13 mouse cellular contexts compared by ENCODE assay signal in genomic region chr10:91158442-91158841, GRCm38 (mm10). TPM values are rescaled to one million over a fixed set of nuclear protein-coding genes. Genes with fewer than 3 reads are reported as not detected.
DNase-seq lines count a peak whose midpoint lies in the region; ATAC-seq and TF ChIP-seq lines count a peak whose summit lies in the region.
"Had no signal": no experiment of that assay in that cellular context is flagged by ENCODE, and none has a peak within 500 bp of the region (broad histone marks: within the 10 kb centered on the region; RNA-seq: fewer than 3 reads in every experiment).

No protein-coding gene starts in this region.

- H3K4me1 ChIP-seq in intestine, embryonic 16.5 days (ENCODE audit: control insufficient read depth, insufficient read depth, low read length), result no peaks in the 10 kb centered on the region
- H3K4me1 ChIP-seq: neural tube, embryonic 15.5 days had no signal

- H3K4me2 ChIP-seq in intestine, embryonic 16.5 days (ENCODE audit: low read depth, low read length), result no peak overlapping the region
- H3K4me2 ChIP-seq: heart, embryonic 12.5 days; neural tube, embryonic 15.5 days had no signal

- no peak overlapping the region for H3K4me3 ChIP-seq in intestine, embryonic 16.5 days (ENCODE audit: low read length)
- H3K4me3 ChIP-seq: heart, embryonic 12.5 days; neural tube, embryonic 15.5 days had no signal

- TF ChIP-seq CTCF in Patski (IDR thresholded peaks at IDR 0.05), result no peak

- H3K27me3 ChIP-seq in Patski, result no peaks in the 10 kb centered on the region
- no peaks in the 10 kb centered on the region for H3K27me3 ChIP-seq in intestine, embryonic 16.5 days (replicated peaks; ENCODE audit: control insufficient read depth, insufficient read depth, low read length)
- H3K27me3 ChIP-seq: heart, embryonic 12.5 days; neural tube, embryonic 15.5 days had no signal

- 0 out of 2 replicates have a peak, but pooled peaks cover 9% of the 10 kb centered on the region for H3K36me3 ChIP-seq in intestine, embryonic 16.5 days (ENCODE audit: control insufficient read depth, insufficient read depth, low read length)

- CTCF ChIA-PET in Patski (lab: Charles Lee), result interaction anchor here (0.8 to 2.9 kb wide), 4 partner anchors 9 to 35 kb away, joined by 3 to 13 read pairs (median 4); no protein-coding TSS in a partner anchor

- no peak overlapping the region for H3K9ac ChIP-seq in intestine, embryonic 16.5 days (ENCODE audit: low read depth, low read length)
- H3K9ac ChIP-seq: heart, embryonic 12.5 days; liver, postnatal 0 days; neural tube, embryonic 15.5 days had no signal

- in situ Hi-C loops in Patski (cut with MboI; ENCODE audit: low pct_unique_long_range_greater_than_20kb), result no loop called here

- POLR2A ChIA-PET in Patski (lab: Charles Lee), result no interaction called here

- 56% methylated on average over 8 of the region's 8 CpGs for WGBS in intestine, embryonic 16.5 days

- no peaks in the 10 kb centered on the region for H3K9me3 ChIP-seq in intestine, embryonic 16.5 days (ENCODE audit: control insufficient read depth, low read length)
- H3K9me3 ChIP-seq: heart, embryonic 12.5 days; neural tube, embryonic 15.5 days had no signal

- no peak for ATAC-seq in CD4-positive, CD25-positive, alpha-beta regulatory T cell, adult 4 months
- ATAC-seq in Patski, result peak; percentile 95
- peak; percentile 43 for ATAC-seq in intestine, embryonic 16.5 days
- ATAC-seq in erythroid progenitor cell, adult 5-6 weeks (replicated peaks; ENCODE audit: low FRiP score, poor library complexity, severe bottlenecking), result no peak
- ATAC-seq: liver, postnatal 0 days had no signal

- peak; percentile 8 for DNase-seq in CD4-positive, CD25-positive, alpha-beta regulatory T cell, adult 2 months (ENCODE audit: low read depth, low spot score)
- peak; percentile 36 for DNase-seq in kidney, adult 9 months
- DNase-seq in kidney, postnatal 14 days, result no peak
- no peak for DNase-seq in Patski (ENCODE audit: low read depth, low spot score)
- no peak for DNase-seq in thymus, postnatal 0 days (ENCODE audit: low spot score)
- DNase-seq: liver, postnatal 0 days; midbrain, embryonic 14.5 days; thymus, postnatal 25 days had no signal

- H3K27ac ChIP-seq in intestine, embryonic 16.5 days (ENCODE audit: low read length), result peak overlapping the region; percentile 29; the same call in 1 of the 2 replicates
- H3K27ac ChIP-seq: neural tube, embryonic 15.5 days had no signal

RNA-seq across cellular contexts. Expression of gene Tmpo, which starts 22.7 kb away (rescaled TPM):
- 10 to 100 TPM; 35.8 to 68.9 TPM for polyA plus RNA-seq in CD4-positive, CD25-positive, alpha-beta regulatory T cell, adult 4 months (2017; shearing (Covaris generic))
- 160 TPM for polyA plus RNA-seq in Patski (2021)
- 110 and 111 TPM in 2 replicates for polyA plus RNA-seq in intestine, embryonic 16.5 days (2015; fragmentation: Nextera tagmentation; extraction: Ambion mirVana)
- polyA plus RNA-seq in thymus, postnatal 0 days (2015; fragmentation: Nextera tagmentation; extraction: Ambion mirVana), result 234 and 263 TPM in 2 replicates
- total RNA-seq in erythroid progenitor cell, adult 5-6 weeks (2015; ENCODE audit: low replicate concordance), result 941 and 1,232 TPM in 2 replicates
- total RNA-seq in erythroid progenitor cell, adult 5-6 weeks (2017; ENCODE audit: low replicate concordance), result 1,337 and 1,570 TPM in 2 replicates

RNA-seq across cellular contexts. Expression of gene Slc25a3, which starts 34.6 kb away (rescaled TPM):
- 100 to 1,000 TPM; 200 to 224 TPM for polyA plus RNA-seq in CD4-positive, CD25-positive, alpha-beta regulatory T cell, adult 4 months (2017; shearing (Covaris generic))
- 919 TPM for polyA plus RNA-seq in Patski (2021)
- polyA plus RNA-seq in intestine, embryonic 16.5 days (2015; fragmentation: Nextera tagmentation; extraction: Ambion mirVana), result 743 and 812 TPM in 2 replicates
- 416 and 468 TPM in 2 replicates for polyA plus RNA-seq in thymus, postnatal 0 days (2015; fragmentation: Nextera tagmentation; extraction: Ambion mirVana)
- 175 and 210 TPM in 2 replicates for total RNA-seq in erythroid progenitor cell, adult 5-6 weeks (2015; ENCODE audit: low replicate concordance)
- 51.1 and 72.6 TPM in 2 replicates for total RNA-seq in erythroid progenitor cell, adult 5-6 weeks (2017; ENCODE audit: low replicate concordance)

Comparison
In these comparisons a context has a peak if more than half of its experiments do, and no peak if none do; other contexts are left out.
1. DNase-seq: peak in CD4-positive, CD25-positive, alpha-beta regulatory T cell, adult 2 months (single experiment) and kidney, adult 9 months (single experiment); none in kidney, postnatal 14 days (single experiment), Patski (single experiment) and thymus, postnatal 0 days (single experiment).
2. ATAC-seq: peak in Patski (single experiment) and intestine, embryonic 16.5 days (single experiment); none in CD4-positive, CD25-positive, alpha-beta regulatory T cell, adult 4 months (single experiment) and erythroid progenitor cell, adult 5-6 weeks (single experiment).